Mouse (Mus musculus): ENCODE data around the gene Cdiptos.

Cdiptos gene

DNA sequence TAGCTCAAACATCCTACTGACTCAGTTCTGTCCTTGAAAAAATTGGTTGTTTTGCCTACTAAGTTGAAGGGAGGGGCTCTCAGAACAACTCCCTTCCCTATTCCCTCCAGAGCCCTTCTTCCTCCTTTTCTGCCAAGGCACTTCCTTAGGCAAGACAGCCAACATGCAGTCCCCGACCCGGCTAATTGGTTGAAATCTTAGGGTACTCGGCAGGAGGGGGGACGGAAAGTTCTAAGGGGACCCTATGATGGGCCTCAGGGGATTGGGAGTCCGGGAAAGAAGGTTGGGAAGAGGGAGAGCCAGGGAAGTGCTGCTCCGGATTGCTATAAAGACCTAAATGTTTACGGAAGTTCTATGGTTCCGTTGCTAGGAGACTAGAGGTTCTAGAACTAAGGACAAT, 405 bp downstream of the Cdiptos start:
- DNase-seq (ENCODE audit: low spot score), result no peak

DNA sequence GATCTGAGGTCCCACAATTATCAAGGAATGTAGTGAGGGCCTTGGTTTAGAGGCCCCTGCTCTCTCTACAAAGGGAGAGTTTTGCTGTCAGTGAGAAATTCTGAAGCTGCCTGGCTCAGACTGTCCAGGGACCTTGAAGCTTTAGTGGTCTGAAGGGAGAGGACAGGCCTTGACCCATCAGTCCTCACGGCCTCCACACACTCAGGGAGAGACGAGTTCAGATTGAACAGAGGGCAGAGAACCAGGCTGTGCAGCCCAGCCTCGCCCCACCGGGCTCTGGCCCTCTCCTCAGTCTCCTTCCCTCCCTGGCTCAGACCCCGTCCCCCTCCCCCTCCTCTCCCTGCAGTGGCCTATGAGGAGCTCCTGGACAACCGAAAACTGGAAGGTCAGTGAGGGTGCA, 8.5 kb downstream of the Cdiptos start:
- DNase-seq (ENCODE audit: low spot score), result no peak

DNA sequence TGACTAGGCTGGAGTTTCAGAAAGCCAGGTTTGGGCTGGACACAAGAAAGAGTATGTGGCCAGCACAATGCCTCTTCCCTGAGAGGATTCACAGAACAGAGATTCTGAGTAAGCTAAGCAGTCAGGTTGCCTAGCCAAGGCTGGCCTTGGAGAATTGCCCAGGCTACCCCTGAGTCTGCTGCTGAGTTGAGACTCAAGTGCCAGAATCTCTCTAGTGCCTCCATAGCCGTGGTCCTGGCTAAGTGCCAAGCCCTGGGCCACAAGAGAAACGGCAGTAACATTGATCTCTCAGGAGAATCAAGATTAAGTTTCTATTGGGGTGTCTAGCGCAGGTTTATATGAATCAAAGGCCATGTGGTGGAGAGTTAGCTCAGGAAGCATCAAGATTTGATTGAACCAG, 10.3 kb downstream of the Cdiptos start:
- no peak for DNase-seq (ENCODE audit: low spot score)

DNA sequence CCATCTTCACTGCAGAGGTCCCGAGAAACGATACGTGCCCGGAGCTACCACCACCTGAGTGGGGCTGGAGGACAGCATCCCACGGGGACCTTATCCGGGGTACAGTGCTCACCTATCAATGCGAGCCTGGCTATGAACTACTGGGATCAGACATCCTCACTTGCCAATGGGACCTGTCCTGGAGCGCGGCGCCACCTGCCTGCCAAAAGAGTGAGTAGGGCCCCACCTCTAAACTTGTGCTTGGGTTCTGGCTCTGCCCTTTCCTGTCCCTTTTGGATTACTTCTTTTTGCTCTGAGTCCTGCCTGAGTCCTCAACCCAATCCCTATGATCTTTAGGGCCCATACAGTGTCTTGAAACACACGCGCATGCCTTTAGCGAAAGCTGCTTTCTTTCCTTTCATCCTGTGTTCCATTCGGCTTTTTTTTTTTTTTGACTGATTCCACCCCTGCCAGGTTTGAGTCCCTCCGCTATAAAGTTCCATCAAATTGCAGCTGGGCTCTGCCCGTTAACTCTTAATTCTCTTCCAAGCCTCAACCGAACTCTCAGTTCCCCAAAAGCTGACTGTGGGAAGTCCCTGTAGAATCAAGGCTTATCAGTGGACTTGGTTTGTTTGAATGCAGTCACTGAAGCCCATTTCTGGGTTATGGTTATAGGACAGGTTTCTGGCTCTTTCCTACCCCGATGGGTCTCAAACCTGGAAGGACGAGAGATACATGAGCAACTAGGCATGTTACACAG, 12.2 kb downstream of the Cdiptos start:
- DNase-seq (ENCODE audit: low spot score), result no peak

DNA sequence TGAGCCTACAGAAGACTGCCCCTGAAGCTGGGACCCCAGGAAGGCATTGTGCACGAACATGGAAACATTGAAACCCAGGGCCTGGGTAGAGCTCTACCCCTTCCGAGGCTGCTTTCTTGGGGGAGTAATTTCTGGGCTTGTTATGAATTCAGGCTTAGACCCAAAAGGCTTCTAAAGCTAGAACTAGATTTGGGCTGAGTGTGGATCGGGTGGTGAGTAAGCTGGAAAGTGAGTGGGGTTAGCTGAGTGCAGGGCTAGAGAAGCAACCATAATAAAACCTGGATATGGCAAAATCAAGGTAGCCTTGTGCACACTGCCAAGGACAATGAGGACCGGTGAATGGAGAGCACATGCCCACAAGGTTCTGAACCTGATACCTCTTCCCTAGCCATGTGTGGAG, 13.9 kb downstream of the Cdiptos start:
- DNase-seq (ENCODE audit: low spot score), result no peak

DNA sequence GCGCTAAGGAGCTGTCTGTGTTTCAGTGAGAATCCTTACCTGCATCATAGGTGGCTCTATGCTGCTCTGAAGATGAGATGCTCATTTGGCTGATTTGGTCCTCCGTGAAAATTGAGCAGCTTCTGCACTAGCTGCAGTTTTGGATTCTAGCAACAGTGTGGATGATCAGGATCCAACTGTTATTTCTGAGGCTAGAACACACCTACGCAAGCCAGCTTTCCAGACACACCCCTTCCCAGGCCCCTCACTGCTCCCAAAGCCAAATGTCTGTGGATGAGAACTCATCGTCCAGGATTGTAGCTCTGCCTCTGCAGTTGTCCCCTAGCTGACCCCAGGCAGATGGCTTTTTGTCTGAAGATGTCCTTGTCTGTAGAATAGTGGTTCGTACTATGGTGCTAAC, 14.8 kb downstream of the Cdiptos start:
- peak; percentile 67 for DNase-seq (ENCODE audit: low spot score)

DNA sequence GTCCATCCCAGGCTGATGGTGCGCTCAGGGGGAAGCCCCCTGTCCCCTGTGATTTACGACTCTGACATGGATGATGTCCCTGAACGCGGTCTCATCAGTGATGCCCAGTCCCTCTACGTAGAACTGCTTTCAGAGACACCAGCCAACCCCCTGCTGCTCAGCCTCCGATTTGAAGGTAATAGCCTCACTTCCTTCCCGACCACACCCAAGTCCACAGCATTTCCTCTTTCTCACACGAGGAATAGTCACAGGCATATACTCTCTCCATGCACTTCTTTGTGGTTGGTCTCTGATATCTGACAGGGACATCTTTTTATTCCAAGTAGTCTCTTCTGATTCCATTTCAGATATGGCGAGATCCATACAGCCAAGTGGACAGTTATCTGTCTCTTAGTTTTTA, 16.1 kb downstream of the Cdiptos start:
- no peak for DNase-seq (ENCODE audit: low spot score)

DNA sequence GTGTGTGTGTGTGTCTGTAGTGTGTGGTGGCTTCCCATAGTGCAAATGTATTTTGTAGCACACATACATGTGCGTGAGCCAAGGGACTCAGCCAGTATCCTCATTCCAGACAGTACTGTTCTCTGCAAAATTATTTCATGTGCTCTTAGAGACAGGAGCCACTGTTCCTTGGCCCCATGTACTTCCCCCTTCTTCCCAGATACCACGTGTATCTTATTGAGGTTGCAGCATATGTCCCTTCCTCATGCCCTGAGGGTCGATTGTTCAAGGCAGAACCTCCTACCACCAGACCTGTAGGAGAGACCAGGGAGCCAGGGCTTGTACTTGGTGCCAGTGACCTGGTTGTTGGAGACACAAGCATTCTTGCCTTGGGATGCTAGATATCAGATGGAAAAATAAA, 20.8 kb downstream of the Cdiptos start:
- no peak for DNase-seq (ENCODE audit: low spot score)

DNA sequence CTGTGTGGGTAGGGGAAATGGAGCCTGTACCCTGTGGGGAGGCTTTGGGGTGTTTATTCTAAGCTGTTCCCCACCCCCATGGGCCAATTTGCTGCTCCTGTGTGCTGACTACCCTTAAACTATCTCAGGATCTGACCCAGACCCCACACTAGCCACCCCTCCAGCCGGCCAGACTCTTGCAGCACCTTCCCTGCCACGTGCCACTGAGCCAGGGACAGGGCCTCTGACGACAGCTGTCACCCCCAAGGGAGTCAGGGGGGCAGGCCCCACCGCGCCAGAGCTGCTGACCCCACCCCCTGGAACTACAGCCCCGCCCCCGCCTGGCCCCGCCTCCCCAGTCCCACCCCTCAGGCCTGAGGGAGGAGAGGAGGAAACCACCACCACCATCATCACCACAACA, 23.3 kb downstream of the Cdiptos start:
- DNase-seq (ENCODE audit: low spot score), result no peak

DNA sequence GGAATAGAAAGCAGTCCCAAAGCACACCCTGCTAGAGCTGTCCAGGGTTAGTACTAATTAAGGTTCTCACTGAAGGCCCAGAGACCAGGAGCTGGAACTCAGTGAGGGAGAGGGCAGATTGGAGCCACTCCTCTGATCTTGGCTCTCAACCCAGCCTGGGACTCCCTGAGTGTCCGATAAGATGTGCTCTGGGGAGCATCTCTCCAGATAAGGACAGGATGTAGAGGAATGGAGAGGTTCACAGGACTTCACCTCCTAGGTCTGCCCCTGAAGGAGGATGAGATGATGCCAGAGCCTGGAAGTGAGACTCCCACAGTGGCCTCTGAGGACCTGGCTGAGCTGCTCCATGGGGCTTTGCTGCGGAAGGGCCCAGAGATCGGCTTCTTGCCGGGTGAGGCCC, 24.2 kb downstream of the Cdiptos start:
- DNase-seq (ENCODE audit: low spot score), result no peak

DNA sequence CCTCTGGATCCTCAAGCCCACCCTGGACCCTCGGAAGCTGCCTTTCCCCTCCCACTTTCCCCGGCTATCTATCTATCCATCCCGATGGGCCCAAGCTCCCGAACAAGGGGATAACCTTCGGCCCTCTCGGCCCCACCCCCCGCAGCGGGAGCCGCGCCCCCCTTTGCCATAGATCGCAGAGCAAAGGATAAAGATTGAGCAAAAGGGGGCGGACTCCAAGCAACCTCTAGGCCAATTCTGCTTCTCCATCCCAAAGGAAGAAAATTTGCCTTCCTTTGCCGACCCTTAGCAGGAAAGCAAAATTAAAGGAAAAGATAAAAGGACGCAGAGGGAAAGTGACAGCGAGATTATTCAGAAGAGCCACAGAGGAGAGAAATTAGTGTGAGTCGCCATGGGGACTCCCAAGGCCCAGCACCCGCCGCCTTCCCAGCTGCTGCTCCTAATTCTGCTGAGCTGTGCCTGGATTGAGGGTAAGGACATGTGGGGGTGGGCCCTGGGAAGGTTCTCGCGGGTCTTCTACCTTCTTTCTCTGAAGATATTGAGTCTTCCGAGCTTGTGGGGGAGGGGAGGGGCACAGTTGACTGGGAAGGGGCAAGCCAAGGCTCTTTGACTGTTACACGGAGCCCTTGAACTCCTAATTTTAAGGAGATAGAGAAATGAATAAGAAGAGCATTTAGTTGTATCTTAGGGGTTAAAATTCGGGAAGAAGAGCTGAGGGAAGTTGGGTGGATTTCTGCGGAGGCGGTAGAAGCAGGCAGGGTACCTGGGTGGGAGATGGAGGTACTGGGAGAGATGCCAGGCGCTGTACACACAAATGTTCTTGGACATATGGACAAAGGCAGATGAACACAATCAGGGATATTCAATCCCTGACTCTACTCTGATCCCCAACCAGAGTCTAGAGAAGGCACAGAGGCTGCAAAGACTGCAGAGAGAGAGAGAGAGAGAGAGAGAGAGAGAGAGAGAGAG, 25.0 kb downstream of the Cdiptos start:
- no peak for DNase-seq (ENCODE audit: low spot score)

DNA sequence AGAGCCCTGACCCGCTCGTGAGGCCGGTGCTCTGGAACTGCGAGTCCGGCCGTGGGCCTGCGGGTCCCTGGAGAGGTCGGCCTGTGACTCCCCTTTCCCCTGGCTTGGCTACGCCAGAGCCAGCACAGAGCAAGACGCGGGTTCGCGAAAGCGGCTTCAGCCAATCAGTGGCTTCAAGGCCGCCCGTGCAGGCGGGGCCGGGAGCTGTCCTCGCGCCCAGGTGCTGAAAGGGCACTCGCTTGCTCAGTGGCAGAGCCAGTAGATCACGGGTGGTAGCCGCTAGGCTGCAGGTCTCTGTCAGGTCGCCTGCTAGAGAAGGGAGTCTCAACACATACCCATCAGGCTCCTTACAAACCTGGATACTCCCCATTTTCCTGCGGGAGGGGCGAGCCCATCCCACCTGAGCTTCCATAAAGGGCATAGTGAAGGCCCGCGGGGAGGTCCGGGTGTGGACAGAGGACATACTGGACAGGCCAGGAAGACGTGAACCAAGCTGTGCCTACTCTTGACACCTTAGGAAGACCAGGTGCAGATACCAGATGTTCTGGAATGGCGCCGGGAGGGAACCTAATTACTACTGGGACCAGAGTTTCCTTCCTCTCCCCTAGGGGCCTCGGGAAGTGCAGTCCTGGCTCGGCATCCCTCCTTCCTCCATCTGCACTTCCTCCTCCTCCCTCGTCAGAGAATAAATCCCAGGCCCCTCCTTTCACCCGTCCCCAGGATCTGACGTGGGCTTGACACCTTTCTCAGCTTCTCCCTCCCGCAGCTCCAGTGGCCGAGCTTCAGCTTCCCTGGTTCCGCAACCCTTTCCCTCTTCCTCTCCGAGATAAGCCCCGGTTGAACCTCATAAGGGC, 25.9 kb downstream of the Cdiptos start, which contains the start of gene Sez6l2:
TSS of gene Sez6l2 (plus strand) at position 771 of the 854 bp plus-strand sequence.
- DNase-seq (ENCODE audit: low spot score), result peak; percentile 76

DNA sequence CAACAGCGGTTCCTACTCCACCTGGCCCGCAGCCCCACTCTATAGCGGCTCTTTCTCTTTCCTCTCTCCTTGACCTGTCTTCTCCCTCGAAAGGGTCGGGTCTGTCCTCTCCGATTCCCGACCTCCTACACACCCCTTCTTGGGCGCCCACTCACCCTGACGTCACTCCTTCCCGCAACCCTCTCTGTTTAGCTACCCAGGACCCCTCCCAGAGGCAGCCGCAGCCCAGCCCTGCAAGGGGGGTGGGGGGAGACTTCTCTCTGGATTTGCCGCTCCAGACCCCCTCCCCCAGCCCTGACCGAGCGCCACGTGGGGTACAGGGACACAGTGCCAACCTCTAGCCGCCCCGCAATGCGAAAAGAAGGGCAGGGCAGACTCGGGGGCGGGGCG, 26.5 kb downstream of the Cdiptos start, which contains the start of gene Asphd1:
TSS of gene Asphd1 (minus strand) at position 180 of the 390 bp plus-strand sequence.
- DNase-seq (ENCODE audit: low spot score), result peak; percentile 61

DNA sequence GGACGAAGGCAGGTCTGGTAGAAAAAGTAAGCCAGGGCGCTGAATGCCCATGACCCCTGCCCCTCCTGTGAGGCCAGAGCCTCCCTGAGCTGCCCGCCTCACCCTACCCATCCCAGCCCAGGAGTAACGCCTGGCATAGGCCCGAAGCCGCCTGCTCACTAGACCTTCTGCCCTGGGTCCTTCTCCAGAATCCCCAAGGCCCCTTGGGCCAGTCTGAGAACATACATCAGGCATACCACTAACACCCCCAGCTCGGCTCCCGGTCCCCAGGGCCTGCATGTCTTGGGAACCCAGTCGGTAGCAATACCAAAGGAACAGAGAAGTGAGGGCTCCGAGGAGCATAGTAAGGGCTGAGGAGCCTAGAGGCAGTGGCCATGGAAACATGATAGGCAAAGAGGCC, 27.3 kb downstream of the Cdiptos start:
- DNase-seq (ENCODE audit: low spot score), result no peak

DNA sequence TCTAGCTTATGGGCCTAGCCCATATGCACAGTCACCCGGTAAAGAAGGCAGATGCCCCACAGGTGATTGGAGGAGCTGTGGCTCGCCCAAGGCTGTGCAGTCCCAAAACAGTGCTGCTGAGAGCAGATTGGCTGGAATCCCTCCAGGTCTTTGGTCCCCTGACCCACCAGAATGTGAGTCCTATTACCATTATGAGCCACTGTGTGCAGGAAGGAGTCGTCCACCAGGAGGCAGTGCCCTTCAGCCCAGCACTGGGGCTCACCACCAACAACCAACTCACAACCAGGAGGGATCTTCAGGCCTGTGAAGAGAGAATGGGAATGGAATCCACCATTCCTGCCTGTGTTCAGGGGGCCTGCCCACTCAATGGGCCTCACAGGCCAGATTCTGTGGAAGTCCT, 29.4 kb downstream of the Cdiptos start:
- DNase-seq (ENCODE audit: low spot score), result peak; percentile 54

DNA sequence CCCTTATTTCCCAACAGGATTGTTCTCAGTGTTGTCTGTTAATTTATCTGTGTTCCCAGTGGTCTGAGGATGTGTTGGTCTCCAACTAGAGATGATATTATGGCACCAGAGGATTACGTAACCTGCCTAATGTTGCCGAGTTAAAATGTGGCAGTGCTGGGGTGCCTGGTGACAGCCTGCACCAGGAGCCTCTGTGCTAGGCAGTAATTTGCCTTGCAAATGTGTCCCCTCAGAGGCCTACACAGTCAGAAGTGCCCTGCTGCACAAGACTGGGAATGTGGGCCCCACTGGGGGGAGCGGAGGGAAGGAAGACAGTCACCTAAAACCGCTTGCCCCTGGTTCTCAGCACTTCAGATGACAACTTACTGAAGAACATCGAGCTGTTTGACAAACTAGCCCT, 34.1 kb downstream of the Cdiptos start:
- peak; percentile 70 for DNase-seq (ENCODE audit: low spot score)

DNA sequence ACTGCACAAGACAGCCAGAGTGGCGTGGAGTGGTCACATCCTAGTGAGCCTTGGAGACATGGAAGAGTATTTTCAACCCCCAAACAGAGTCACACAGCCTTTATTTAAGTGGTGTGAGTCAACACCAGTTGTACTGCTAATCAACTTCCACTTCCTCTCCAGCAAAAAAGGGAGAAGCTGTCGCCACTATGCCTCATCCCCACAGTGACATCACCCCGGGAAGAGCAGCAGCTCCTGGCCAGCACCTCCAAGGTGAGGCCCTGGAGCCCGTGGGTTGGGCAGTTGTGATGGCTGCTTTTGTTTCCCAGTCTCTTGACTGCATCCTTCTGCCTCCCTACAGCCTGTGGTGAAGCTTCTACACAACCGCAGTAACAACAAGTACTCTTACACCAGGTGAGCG, 34.7 kb downstream of the Cdiptos start:
- DNase-seq (ENCODE audit: low spot score), result no peak

DNA sequence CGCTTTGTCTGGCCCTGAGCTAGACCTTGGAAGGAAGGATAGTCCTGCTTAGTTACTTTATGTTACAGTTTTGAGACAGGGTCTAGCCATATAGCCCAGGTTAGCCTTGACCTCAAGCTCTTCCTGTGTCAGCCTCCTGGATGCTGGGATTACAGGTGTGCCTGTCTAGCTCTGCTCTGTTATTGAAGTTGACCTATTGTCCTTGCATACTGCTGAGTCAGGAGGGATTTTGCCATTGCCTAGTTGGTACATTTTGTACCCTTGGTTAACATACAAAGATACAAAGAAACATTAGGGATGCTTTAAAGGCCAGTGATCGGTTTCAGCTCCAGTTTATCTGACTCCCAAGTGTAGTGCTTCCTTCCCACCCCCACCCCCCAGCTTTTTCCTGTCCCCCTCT, 43.2 kb downstream of the Cdiptos start:
- no peak for DNase-seq (ENCODE audit: low spot score)

DNA sequence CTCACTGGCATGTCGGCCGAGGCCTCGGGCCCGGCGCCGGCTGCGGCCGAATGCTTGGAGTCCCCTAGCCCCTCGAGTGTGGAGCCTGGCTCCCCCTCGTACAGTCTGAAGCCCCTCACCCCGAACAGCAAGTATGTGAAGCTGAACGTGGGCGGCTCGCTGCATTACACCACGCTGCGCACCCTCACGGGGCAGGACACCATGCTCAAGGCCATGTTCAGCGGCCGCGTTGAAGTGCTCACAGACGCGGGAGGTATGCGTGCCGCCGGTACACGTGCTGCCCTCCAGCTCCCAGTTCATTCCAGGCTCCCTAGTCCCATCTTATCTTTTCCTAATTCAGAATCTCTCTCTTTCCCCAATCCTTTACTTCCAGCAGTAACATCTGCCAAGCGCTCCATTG, 46.9 kb downstream of the Cdiptos start:
- no peak for DNase-seq (ENCODE audit: low spot score)

DNA sequence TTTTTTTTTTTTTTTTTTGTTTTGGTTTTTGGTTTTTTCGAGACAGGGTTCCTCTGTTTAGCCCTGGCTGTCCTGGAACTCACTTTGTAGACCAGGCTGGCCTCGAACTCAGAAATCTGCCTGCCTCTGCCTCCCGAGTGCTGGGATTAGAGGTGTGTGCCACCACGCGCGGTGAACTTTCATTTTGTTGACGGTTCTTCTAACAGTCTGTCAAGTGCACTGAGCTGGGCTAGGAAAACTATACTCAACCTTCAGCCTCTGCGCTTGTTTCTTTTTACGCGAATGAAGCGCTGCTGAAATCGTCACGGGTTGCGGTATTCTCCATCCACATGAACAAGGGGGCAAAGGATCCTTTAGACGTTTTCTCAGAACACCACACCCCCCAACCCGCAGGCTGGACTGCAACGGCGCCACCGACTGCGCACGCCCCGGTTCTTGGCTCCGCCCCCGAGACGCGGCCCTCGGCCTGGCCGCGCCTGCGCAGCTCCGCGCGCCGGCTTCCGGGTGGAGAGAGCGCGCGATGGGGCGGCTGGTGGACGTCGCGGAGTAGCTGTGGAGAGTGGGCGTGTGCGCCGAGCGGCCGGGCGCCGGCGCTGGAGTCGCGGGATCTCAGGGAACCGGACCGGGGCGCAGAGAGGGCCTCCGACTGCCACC, 47.4 kb downstream of the Cdiptos start, which contains the start of gene Kctd13:
TSS of gene Kctd13 (plus strand) at position 496 of the 654 bp plus-strand sequence.
- DNase-seq (ENCODE audit: low spot score), result peak; percentile 93

DNA sequence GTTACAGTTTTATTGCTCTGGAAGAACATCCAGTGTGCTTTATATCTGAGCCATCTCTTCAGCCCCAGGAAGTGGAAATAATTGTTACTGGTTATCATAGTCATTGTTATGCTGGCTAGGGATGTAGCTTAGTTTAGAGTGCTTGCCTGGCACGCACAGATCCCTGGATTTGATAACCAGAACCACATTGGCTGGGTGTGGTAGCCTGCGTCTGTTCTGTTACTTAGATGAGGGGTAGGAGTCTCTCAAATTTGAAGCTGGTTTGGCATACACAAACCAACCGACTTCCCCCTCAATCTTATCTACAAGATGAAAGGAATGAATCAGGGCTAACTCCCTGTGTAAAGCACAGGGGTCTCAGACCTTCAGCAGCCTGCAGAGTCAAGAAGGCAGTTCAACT, 49.6 kb downstream of the Cdiptos start:
- DNase-seq (ENCODE audit: low spot score), result no peak

DNA sequence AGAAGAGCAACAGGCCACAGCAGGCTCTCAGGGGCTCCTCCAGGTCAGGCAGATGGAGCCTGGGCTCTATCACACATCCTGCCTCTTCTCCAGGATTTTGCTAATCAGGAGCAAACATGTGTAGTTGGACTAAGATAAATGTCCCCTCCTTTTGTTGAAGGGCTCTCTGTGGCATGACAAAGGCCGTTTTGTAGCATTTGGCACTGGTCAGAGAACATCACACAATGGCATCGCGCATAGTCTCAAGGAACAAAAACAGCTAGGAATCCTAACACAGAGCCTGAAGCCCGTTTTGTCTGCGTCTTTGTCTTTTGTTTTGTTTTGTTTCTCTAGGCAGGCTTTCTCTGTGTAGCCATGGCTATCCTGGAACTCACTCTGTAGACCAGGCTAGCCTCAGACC, 51.9 kb downstream of the Cdiptos start:
- no peak for DNase-seq (ENCODE audit: low spot score)

All from layer of hippocampus, adult 11-12 months (tissue).